Mouse (Mus musculus): ENCODE measurements around the gene Il17re. TPM values are rescaled to one million over a fixed set of nuclear protein-coding genes. Genes with fewer than 3 reads are reported as not detected.

Gene Il17re
- total RNA-seq (2014; rRNA removed) (0.10 TPM in 1 of 2 replicates, not detected in the other), polyA plus RNA-seq (2015; fragmentation: Nextera tagmentation; extraction: Ambion mirVana) (0.48 and 0.75 TPM in 2 replicates)

DNA sequence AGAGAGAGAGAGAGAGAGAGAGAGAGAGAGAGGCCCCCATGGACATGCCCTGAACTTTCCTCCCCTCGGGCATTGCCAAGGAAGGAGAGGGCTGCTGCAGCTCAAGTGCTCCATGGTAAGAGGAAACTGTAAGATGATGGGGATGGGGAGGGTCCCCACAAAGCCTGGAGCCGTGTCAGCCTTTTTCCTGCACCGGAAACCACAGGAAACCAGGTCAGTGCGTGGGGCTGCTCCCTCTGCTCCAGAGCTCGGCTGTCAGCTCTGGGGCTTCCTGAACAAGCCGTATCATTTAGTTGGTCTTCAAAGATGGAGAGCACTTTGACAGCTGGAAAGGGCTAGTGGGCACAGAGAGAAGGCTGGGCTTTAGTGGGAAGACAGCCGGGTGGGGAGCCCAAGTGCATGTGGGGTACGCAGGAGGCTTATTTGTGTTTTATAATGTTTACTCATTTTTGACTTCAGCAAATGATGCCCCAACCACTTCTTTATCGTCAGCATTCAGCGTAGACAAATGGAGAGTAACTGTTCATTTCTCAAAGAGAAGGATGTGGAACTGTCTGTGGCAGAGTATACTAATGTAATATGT lies at the start of gene Il17re:
TSS of gene Il17re (plus strand) at position 533 of the 583 bp plus-strand sequence.
- 0 out of 2 replicates have a peak, but pooled peaks cover 3% of the 10 kb centered on the region for H3K27me3 ChIP-seq (ENCODE audit: insufficient read depth, low read length)
- TF ChIP-seq CTCF (IDR thresholded peaks at IDR 0.05; ENCODE audit: low read depth), result no peak
- H3K4me3 ChIP-seq (ENCODE audit: low read length), result no peak within 1 kb of the TSS
- WGBS, result 75% methylated on average over 10 of the region's 10 CpGs
- no peaks in the 10 kb centered on the region for H3K4me1 ChIP-seq (ENCODE audit: insufficient read depth, low read length)
- H3K9me3 ChIP-seq (ENCODE audit: low read length), result no peaks in the 10 kb centered on the region
- no peak within 1 kb of the TSS for H3K27ac ChIP-seq
- no peak within 1 kb of the TSS for H3K9ac ChIP-seq (replicated peaks; ENCODE audit: low read length)
- ATAC-seq (no peak), DNase-seq (ENCODE audit: low spot score) (no peak)
- H3K4me2 ChIP-seq (ENCODE audit: low read depth, low read length), result no peak within 1 kb of the TSS
- no peaks in the 10 kb centered on the region for H3K36me3 ChIP-seq (ENCODE audit: insufficient read depth, low read length)

DNA sequence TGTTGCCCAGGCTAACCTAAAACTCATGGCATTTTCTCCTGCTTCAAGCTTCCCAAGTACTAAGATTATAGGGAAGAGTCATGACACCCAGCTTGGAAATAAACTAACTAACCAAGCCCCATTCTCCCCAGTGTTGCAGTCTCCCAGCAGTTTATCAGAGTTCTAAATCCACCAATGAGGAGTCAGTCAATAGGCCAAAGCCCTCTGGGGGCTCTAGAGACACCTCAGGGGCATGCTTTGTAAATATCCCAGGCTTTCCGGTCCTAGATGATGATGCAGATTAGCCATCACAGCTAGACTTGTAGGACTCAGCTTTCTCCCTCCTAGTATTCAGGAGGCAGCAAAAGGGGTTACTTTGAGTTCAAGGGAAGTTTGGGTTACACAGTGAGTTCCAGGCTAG lies 48.3 kb upstream of the Il17re start:
- no peaks in the 10 kb centered on the region for H3K4me1 ChIP-seq (ENCODE audit: insufficient read depth, low read length)
- no peak for DNase-seq (ENCODE audit: low spot score)
- ATAC-seq, result no peak
- H3K27me3 ChIP-seq (ENCODE audit: insufficient read depth, low read length), result no peaks in the 10 kb centered on the region
- peaks cover 4% of the 10 kb centered on the region; the same call in 1 of the 2 replicates for H3K36me3 ChIP-seq (ENCODE audit: insufficient read depth, low read length)
- H3K9ac ChIP-seq (replicated peaks; ENCODE audit: low read length), result no peak overlapping the region
- no peak overlapping the region for H3K4me2 ChIP-seq (ENCODE audit: low read depth, low read length)
- no peak for TF ChIP-seq CTCF (IDR thresholded peaks at IDR 0.05; ENCODE audit: low read depth)
- H3K27ac ChIP-seq, result no peak overlapping the region
- H3K4me3 ChIP-seq (ENCODE audit: low read length), result no peak overlapping the region
- WGBS, result 81% methylated on average over 1 of the region's 1 CpGs
- H3K9me3 ChIP-seq (ENCODE audit: low read length), result no peaks in the 10 kb centered on the region

DNA sequence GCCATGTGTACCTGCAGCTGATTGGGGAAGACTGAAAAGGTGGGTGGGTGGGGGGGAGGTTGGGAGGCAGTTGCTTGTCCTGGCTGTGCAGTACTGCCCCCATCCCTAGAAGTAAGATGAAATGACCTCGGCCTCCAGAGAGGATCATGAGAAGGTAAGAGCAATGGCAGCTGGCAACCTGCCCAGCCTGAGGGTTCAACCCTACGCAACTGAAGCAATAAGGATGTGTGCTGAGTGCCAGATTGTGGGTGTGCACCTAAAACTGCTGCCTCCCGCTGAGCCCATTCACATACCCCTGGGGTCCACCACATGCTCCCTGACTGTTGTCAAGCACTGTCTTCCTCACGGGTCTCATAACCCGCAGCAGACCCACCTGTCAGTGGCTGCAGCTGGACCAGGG lies 41.9 kb upstream of the Il17re start:
- no peak for ATAC-seq
- Histone ChIP-seq H3K4me1 (ENCODE audit: insufficient read depth, low read length) (peaks cover 11% of the 10 kb centered on the region), H3K4me3 (ENCODE audit: low read length) (no peak overlapping the region), H3K9me3 (ENCODE audit: low read length) (no peaks in the 10 kb centered on the region), H3K27ac (no peak overlapping the region), H3K4me2 (ENCODE audit: low read depth, low read length) (no peak overlapping the region), H3K27me3 (ENCODE audit: insufficient read depth, low read length) (no peaks in the 10 kb centered on the region), H3K36me3 (ENCODE audit: insufficient read depth, low read length) (0 out of 2 replicates have a peak, but pooled peaks cover 9% of the 10 kb centered on the region), H3K9ac (replicated peaks; ENCODE audit: low read length) (no peak overlapping the region)
- 74% methylated on average over 5 of the region's 5 CpGs for WGBS
- no peak for DNase-seq (ENCODE audit: low spot score)
- TF ChIP-seq CTCF (IDR thresholded peaks at IDR 0.05; ENCODE audit: low read depth), result no peak

DNA sequence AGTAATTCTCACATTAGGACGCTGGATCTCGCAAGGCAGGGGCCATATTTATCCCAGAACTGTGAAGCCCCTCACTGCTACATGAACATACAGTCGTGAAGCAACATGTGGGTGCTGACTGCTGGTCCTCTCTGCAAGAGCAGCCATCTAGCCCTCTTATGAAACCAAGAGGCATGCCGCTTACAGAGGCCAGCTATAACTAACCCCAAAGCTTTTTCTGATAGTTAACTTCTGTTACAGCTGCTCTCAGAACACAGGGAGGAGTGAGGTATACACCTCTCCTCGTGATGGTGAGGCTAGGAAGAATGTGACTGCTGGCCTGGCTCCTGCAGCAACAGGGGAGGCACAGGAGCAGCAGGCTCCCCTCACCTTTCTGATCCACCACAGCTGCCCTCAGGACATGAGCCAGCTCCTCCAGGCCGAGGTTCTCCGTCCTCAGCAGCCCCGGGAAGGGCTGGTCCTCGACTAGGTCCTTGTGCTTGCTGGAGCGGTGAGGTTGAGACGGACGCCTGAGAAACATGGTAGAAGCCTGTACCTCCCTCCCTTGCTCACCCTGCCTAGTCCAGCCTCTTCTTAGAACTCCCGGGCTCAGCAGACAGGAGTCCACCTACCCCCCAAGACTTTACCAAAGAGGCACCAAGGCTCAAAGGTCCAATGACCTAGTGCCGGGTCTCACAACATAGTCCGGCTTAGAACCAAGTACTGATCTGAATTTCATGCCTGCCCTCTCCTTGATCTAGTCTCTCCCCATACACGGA lies 39.7 kb upstream of the Il17re start:
- no peaks in the 10 kb centered on the region for H3K9me3 ChIP-seq (ENCODE audit: low read length)
- H3K4me1 ChIP-seq (ENCODE audit: insufficient read depth, low read length), result peaks cover 11% of the 10 kb centered on the region
- peak overlapping the region; percentile 99 for H3K4me2 ChIP-seq (ENCODE audit: low read depth, low read length)
- 13% methylated on average over 16 of the region's 16 CpGs for WGBS
- 0 out of 2 replicates have a peak, but pooled peaks cover 9% of the 10 kb centered on the region for H3K36me3 ChIP-seq (ENCODE audit: insufficient read depth, low read length)
- H3K27me3 ChIP-seq (ENCODE audit: insufficient read depth, low read length), result no peaks in the 10 kb centered on the region
- H3K4me3 ChIP-seq (ENCODE audit: low read length), result peak overlapping the region; percentile 62
- TF ChIP-seq CTCF (IDR thresholded peaks at IDR 0.05; ENCODE audit: low read depth), result no peak
- DNase-seq (ENCODE audit: low spot score) (peak; percentile 7), ATAC-seq (peak; percentile 15)
- H3K27ac ChIP-seq, result peak overlapping the region; percentile 71
- H3K9ac ChIP-seq (replicated peaks; ENCODE audit: low read length), result peak overlapping the region; percentile 75

DNA sequence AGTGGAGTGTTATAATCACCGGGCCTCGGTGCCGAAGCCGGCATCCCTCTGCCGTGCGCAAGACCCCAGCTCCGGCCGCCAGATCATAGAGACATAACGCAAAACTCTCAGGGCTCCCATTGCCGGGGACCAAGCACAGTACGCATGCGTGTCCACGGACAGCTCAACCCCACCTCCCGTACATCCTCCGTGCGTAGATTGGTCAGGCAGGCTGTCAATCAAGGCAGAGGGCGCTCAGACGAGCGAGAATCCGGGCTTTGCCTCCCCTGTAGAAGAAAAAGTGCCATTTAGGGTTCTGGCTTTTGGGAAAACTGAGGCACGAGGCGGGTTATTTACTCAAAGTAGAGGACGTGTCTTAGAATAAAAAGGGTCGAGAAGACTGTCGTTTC lies 39.1 kb upstream of the Il17re start, which contains the start of gene Rpusd3:
TSS of gene Rpusd3 (minus strand) at position 142 of the 389 bp plus-strand sequence.
- Histone ChIP-seq H3K4me1 (ENCODE audit: insufficient read depth, low read length) (peaks cover 11% of the 10 kb centered on the region), H3K4me3 (ENCODE audit: low read length) (peak within 1 kb of the TSS; percentile 62), H3K27me3 (ENCODE audit: insufficient read depth, low read length) (no peaks in the 10 kb centered on the region), H3K27ac (peak within 1 kb of the TSS; percentile 71), H3K36me3 (ENCODE audit: insufficient read depth, low read length) (0 out of 2 replicates have a peak, but pooled peaks cover 9% of the 10 kb centered on the region), H3K4me2 (ENCODE audit: low read depth, low read length) (peak within 1 kb of the TSS; percentile 99), H3K9ac (replicated peaks; ENCODE audit: low read length) (peak within 1 kb of the TSS; percentile 75), H3K9me3 (ENCODE audit: low read length) (no peaks in the 10 kb centered on the region)
- peak; percentile 97 for ATAC-seq
- WGBS, result under 1% methylated on average over 25 of the region's 25 CpGs
- TF ChIP-seq CTCF (IDR thresholded peaks at IDR 0.05; ENCODE audit: low read depth), result no peak
- peak; percentile 99 for DNase-seq (ENCODE audit: low spot score)

DNA sequence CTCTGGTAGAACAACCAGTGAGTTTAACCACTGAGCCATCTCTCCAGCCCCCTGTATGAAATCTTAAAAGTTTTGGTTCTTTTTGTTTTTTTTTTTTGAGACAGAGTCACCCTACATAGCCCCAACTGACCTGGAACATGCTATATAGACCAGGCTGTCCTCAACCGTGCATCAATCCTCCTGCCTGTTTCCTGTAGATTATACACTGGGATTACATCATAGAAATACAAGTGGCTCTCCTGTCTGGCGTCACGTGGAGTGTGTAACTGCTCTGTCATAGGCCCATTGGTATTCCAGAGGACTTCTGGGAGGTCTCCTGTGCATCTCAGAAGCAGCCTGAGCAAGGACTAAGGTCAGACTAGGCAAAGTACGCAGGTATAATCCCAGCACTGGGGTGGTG lies 35.3 kb upstream of the Il17re start:
- no peak for TF ChIP-seq CTCF (IDR thresholded peaks at IDR 0.05; ENCODE audit: low read depth)
- Histone ChIP-seq H3K4me3 (ENCODE audit: low read length) (no peak overlapping the region), H3K4me1 (ENCODE audit: insufficient read depth, low read length) (peaks cover 8% of the 10 kb centered on the region; the same call in 1 of the 2 replicates), H3K27me3 (ENCODE audit: insufficient read depth, low read length) (no peaks in the 10 kb centered on the region), H3K27ac (no peak overlapping the region), H3K36me3 (ENCODE audit: insufficient read depth, low read length) (no peaks in the 10 kb centered on the region), H3K9me3 (ENCODE audit: low read length) (no peaks in the 10 kb centered on the region), H3K9ac (replicated peaks; ENCODE audit: low read length) (no peak overlapping the region), H3K4me2 (ENCODE audit: low read depth, low read length) (no peak overlapping the region)
- ATAC-seq (no peak), DNase-seq (ENCODE audit: low spot score) (no peak)
- WGBS, result 73% methylated on average over 4 of the region's 4 CpGs
